Mouse (Mus musculus) forebrain, embryonic 16.5 days (tissue): ENCODE data around the gene Ttc39b. TPM values are rescaled to one million over a fixed set of nuclear protein-coding genes. Genes with fewer than 3 reads are reported as not detected.
"Not testable (repeated sequence)": the region's sequence is repeated elsewhere in the genome, so short reads cannot be mapped to it uniquely, and the experiment has no call there.

Experiments used
- ATAC-seq: fragments of 200-750 bp; cut with Nextera tagmentation; 2 replicates; pipeline ENCODE4 v1.8.0; 2017; ENCODE audit warnings: mild to moderate bottlenecking, moderate library complexity
- H3K27ac ChIP-seq: fragments of 300-500 bp; sonication (generic); 2 replicates; pipeline ENCODE4 v1.5.1; 2014; ENCODE audit warnings: low read length, control low read depth
- H3K27me3 ChIP-seq: fragments of 300-500 bp; sonication (generic); replicated peaks from 2 replicates; pipeline ENCODE4 v1.6.1; 2014; ENCODE audit warnings: low read length; ENCODE audit not compliant: control insufficient read depth, insufficient read depth
- H3K36me3 ChIP-seq: fragments of 300-500 bp; sonication (generic); 2 replicates; pipeline ENCODE4 v1.6.1; 2014; ENCODE audit not compliant: control insufficient read depth, insufficient read depth
- H3K4me1 ChIP-seq: fragments of 300-500 bp; sonication (generic); replicated peaks from 2 replicates; pipeline ENCODE4 v1.6.1; 2014; ENCODE audit warnings: low read length; ENCODE audit not compliant: control insufficient read depth, insufficient read depth
- H3K4me2 ChIP-seq: fragments of 300-500 bp; sonication (generic); 2 replicates; pipeline ENCODE4 v1.6.1; 2014; ENCODE audit warnings: mild to moderate bottlenecking, low read length, control low read depth
- H3K4me3 ChIP-seq: fragments of 300-500 bp; sonication (generic); replicated peaks from 2 replicates; pipeline ENCODE4 v1.5.1; 2014; ENCODE audit warnings: mild to moderate bottlenecking, low read length, control low read depth
- H3K9ac ChIP-seq: fragments of 300-500 bp; sonication (generic); replicated peaks from 2 replicates; pipeline ENCODE4 v1.6.1; 2014; ENCODE audit warnings: low read depth, low read length, control low read depth
- H3K9me3 ChIP-seq: fragments of 300-500 bp; sonication (generic); 2 replicates; pipeline ENCODE4 v1.6.1; 2016; ENCODE audit warnings: low read length; ENCODE audit not compliant: control insufficient read depth
- WGBS: fragments of 180-500 bp; shearing (Covaris S2); extraction: QIAGEN DNeasy Blood & Tissue Kit; methylation state at CpG from one replicate; pipeline ENCODE4 v1.1.7; 2014; 5-methylcytosine and 5-hydroxymethylcytosine counted together
- polyA plus RNA-seq: library from polyadenylated mRNA; unstranded; fragments of >200 nt; fragmentation: Nextera tagmentation; extraction: Ambion mirVana; gene quantifications from 2 replicates; pipeline ENCODE4 v1.2.1, GENCODE M21; 2015

Gene Ttc39b
- polyA plus RNA-seq, 1 experiment from 2014 or later: 12.1 TPM

DNA sequence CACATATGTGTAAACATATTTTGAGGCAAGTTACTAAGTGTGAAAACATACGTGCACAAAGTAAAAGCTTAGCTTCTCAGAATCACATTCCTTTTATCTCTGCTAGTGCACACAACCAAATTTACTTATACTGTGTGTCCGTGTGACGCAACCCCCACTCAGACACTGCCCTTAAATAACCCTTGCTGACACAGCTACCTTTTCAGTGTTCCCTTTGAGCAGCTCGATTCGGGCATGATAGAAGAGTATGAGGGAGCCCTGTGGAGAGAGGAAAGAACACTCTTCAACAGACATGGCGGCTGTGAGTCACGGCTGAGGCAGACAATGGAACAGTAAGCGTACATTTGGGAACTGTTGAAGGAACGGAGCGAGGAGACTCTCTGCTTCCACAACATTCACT lies 80.3 kb downstream of the Ttc39b start:
- Histone ChIP-seq H3K27me3 (no peaks in the 10 kb centered on the region), H3K27ac (no peak overlapping the region), H3K4me2 (no peak overlapping the region), H3K9ac (no peak overlapping the region), H3K4me3 (no peak overlapping the region), H3K9me3 (no peaks in the 10 kb centered on the region), H3K4me1 (no peaks in the 10 kb centered on the region), H3K36me3 (no peaks in the 10 kb centered on the region; the same call in 1 of the 2 replicates)
- no peak for ATAC-seq
- WGBS: 88% methylated on average over 10 of the region's 10 CpGs

DNA sequence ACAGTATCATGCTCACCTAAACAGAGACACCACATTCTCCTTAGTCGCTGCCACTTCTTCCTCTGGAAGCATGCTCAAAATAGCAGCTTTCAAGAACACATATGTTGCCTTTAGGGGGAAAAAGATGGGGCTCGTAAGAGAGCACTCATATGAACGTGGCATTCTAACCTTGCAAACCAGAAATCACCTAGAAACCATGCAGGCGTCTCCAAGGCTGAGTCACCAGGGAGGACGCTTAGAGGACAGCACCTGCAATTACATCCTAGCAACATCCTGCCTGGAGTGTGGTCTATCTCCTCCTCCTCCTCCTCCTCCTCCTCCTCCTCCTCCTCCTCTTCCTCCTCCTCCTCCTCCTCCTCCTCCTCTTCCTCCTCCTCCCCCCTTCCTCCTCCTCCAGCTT lies 82.4 kb downstream of the Ttc39b start:
- Histone ChIP-seq H3K27ac (no peak overlapping the region), H3K9me3 (no peaks in the 10 kb centered on the region), H3K36me3 (no peaks in the 10 kb centered on the region), H3K27me3 (no peaks in the 10 kb centered on the region), H3K4me2 (no peak overlapping the region), H3K4me3 (no peak overlapping the region), H3K9ac (no peak overlapping the region), H3K4me1 (no peaks in the 10 kb centered on the region; the same call in 1 of the 2 replicates)
- ATAC-seq: no peak
- 63% methylated on average over 5 of the region's 5 CpGs for WGBS

DNA sequence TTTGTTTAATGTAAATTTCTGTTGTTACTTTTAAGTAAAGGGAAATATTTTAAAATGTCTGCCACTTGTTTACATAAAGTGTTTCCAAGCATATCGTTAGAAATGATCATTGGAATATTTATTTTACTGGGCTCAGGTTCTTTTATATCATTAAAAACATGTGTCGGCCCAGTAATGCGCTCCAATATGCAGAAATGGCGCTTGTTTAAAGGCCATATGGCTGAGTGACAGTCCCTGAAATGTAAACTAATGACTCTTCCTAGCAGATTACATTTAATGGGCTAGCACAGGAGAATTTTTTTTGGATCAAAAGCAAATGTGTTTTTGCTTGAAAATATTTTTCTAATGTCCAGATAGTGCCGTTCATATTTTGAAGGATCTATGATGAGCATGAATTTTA lies 86.4 kb downstream of the Ttc39b start:
- Histone ChIP-seq H3K27ac (no peak overlapping the region), H3K9me3 (no peaks in the 10 kb centered on the region), H3K9ac (no peak overlapping the region), H3K4me1 (peaks cover 21% of the 10 kb centered on the region), H3K27me3 (no peaks in the 10 kb centered on the region), H3K4me2 (no peak overlapping the region), H3K4me3 (no peak overlapping the region), H3K36me3 (no peaks in the 10 kb centered on the region)
- no peak for ATAC-seq
- 60% methylated on average over 5 of the region's 5 CpGs for WGBS

DNA sequence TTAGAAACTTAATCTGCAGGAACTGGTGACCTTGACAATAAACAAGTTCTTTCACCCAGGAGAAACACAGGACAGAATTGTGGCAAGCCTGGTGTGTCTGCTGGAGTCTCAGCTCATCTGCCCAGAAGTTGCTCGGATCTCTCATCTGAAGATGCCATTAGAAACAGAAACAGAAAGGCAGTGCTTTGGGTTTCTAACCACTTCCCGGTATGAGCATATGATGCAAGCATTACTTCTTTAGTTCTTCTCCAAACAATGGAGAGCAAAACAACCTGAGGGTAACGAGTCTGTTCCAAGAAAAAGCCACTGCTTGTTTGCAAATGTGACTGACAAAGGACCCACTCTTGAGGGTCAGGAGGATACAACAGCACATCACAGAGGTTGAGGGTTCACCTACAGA lies 88.8 kb downstream of the Ttc39b start:
- not testable (repeated sequence) for H3K27me3 ChIP-seq, H3K9ac ChIP-seq, H3K4me2 ChIP-seq, H3K9me3 ChIP-seq, ATAC-seq, H3K36me3 ChIP-seq, H3K27ac ChIP-seq, H3K4me3 ChIP-seq
- WGBS: 50% methylated on average over 1 of the region's 3 CpGs
- peaks cover 27% of the 10 kb centered on the region for H3K4me1 ChIP-seq

DNA sequence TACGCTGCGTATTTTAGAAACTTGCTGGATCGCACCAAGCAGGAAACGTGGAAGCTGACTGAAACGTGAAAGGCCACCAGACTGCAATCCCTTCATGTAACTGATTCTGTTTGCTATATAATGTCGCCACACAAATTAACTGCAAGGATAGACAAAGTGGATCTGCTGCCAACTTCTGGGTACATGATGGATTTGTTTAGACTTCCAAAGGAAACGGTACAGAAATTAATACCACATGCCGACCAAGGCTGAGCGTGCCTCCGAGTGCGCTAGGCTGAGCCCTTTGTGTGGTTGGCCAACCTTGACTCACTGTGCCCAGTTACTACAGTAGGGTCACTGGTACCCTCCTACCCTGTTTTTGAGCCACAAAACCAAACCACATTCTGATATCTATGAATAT lies 89.3 kb downstream of the Ttc39b start:
- 0 out of 2 replicates have a peak, but pooled peaks have one; percentile 15 for ATAC-seq
- no peak overlapping the region for H3K9ac ChIP-seq
- H3K27ac ChIP-seq: peak overlapping the region; percentile 43
- no peak overlapping the region for H3K4me2 ChIP-seq
- 52% methylated on average over 11 of the region's 11 CpGs for WGBS
- no peaks in the 10 kb centered on the region for H3K9me3 ChIP-seq
- H3K4me1 ChIP-seq: peaks cover 27% of the 10 kb centered on the region
- no peak overlapping the region for H3K4me3 ChIP-seq
- no peaks in the 10 kb centered on the region for H3K36me3 ChIP-seq
- H3K27me3 ChIP-seq: no peaks in the 10 kb centered on the region

DNA sequence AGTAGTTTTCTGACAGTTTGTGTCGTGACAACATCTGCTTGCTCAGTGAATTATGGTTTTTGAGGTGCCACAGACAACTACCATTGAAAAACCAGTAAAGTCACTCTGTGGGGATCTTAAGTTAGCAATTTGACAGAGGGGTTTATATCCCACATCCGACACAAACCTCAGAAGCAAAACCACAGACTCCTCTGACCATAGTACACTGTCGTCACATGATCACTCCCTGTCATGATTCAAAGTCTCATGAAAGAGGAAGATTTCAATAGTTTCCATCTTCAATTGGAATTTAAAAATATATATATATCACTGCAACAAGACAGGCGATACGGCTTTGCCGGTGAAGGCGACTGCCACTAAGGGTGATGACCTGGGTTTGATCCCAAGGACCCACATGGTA lies 89.9 kb downstream of the Ttc39b start:
- WGBS: 86% methylated on average over 7 of the region's 7 CpGs
- no peak overlapping the region for H3K4me2 ChIP-seq
- no peak for ATAC-seq
- H3K9ac ChIP-seq: no peak overlapping the region
- H3K27me3 ChIP-seq: no peaks in the 10 kb centered on the region
- H3K9me3 ChIP-seq: no peaks in the 10 kb centered on the region
- H3K36me3 ChIP-seq: no peaks in the 10 kb centered on the region
- H3K27ac ChIP-seq: peak overlapping the region; percentile 92
- H3K4me1 ChIP-seq: peaks cover 27% of the 10 kb centered on the region
- no peak overlapping the region for H3K4me3 ChIP-seq

DNA sequence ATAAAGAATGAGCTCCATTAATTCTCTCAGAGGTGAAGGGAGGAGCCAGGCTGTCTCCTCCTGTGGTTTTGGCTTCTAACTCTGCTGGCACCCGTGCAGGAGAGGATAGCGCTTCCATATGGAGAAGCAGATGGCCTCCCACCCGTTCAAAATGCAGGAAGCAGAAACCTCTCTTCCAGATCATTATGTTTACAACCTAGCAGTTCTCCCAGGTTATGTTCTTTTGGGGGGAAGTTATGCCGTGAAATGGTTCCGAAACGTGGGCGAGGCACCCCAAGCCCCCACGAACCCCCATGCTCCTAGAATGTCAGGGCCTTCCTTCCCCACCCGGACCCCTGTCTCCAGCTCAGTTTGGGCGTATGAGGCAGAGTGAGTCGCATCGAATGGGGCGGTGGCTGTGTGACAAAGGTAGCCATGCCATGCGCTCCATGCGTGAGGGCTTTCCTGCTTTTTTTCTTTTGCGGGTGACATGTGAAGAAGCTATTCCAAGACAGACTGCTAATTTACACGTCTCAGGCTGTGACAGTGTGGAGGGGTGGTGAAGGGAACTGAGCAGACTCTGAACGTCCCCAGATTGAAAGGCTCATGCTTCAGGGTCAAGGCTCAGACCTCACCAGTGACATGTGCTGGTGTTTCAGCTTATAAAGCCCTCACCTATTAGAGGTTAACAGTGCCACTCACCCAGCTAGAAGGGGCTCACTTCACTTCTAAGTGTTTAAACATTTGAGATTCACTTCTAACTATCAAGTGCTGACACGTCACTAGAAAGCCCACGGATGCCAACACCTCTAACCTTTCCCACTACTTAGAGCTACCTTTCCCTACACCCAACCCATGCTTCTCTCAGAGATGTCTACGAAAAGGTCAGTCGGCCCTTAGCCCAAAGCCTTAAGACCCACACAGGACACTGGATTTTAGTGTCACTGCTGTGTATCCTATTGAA lies 90.6 kb downstream of the Ttc39b start:
- Histone ChIP-seq H3K4me1 (peaks cover 27% of the 10 kb centered on the region), H3K36me3 (no peaks in the 10 kb centered on the region), H3K9me3 (no peaks in the 10 kb centered on the region), H3K27ac (peak overlapping the region; percentile 92), H3K4me2 (peak overlapping the region; percentile 39; the same call in 1 of the 2 replicates), H3K9ac (0 out of 2 replicates have a peak overlapping the region, but pooled peaks have one; percentile 24), H3K4me3 (peak overlapping the region; percentile 13), H3K27me3 (no peaks in the 10 kb centered on the region)
- 60% methylated on average over 22 of the region's 22 CpGs for WGBS
- ATAC-seq: peak; percentile 85

DNA sequence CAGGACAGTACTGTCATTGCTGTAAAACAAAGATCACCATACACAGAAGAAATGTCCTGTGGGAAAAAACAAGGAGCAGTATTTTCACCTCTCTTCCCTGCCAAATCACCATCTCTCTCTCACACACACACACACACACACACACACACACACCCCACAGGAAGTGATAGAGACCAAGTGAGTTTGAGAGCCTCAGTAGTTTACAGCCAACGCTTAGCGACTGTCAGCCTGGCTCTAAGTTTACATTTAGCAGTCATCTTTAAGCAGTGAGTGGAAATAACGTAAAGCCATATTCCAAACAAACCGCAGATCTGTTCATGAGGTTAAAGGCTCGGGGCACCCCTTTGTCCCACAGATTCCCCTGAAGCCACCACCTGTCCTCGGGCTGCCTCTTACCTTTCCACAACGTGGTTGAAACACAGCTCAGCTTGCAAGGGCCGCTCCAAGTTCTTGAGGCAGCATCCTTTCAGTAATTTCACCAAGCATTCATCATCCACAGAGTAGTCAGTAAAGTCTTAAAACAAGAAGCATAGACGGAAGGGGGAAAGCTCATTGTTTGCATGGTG lies 91.7 kb downstream of the Ttc39b start:
- H3K9me3 ChIP-seq: no peaks in the 10 kb centered on the region
- H3K4me2 ChIP-seq: peak overlapping the region; percentile 39
- H3K27me3 ChIP-seq: no peaks in the 10 kb centered on the region
- H3K4me3 ChIP-seq: peak overlapping the region; percentile 10
- H3K9ac ChIP-seq: no peak overlapping the region
- WGBS: 77% methylated on average over 9 of the region's 9 CpGs
- no peaks in the 10 kb centered on the region for H3K36me3 ChIP-seq
- H3K4me1 ChIP-seq: peaks cover 27% of the 10 kb centered on the region
- peak overlapping the region; percentile 92 for H3K27ac ChIP-seq
- 0 out of 2 replicates have a peak, but pooled peaks have one; percentile 4 for ATAC-seq

DNA sequence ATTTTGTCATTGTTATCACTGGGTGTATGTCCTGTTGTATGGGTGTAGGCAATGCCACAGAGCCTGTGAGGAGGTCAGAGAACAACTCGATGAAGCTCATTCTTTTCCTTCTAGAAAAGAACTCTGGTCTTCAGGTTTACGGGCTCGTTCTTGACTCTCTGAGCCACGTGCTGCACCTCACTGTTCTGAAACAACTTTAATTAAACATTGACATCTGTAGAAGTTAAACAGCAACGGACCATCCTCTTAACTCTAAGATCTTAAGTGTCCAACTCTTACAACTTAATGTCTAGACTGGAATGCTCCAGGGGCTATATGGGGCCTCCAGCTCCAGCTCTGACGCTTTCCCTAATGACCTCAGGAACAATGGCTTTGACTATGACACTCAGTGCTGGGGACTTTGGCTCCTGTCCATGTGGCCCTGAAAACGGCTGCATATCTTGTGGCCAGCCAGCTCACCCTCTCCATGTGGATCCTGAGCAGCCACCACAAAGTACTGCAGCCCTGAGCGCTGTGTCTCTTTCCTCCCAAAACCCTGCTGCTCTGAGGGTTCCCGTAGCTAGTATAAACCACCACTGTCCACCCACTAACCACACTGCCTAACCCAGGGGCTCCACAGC lies 95.3 kb downstream of the Ttc39b start:
- H3K36me3 ChIP-seq: no peaks in the 10 kb centered on the region
- 80% methylated on average over 9 of the region's 9 CpGs for WGBS

More for the DNA sequence above, 95.3 kb downstream of the Ttc39b start:
- Histone ChIP-seq H3K27ac (no peak overlapping the region), H3K4me2 (no peak overlapping the region), H3K4me1 (peaks cover 17% of the 10 kb centered on the region), H3K9me3 (no peaks in the 10 kb centered on the region), H3K4me3 (no peak overlapping the region), H3K27me3 (no peaks in the 10 kb centered on the region), H3K9ac (no peak overlapping the region)
- ATAC-seq: no peak
